Comparison of ENCODE assay signal across 11 mouse cellular contexts in genomic region chr1:182573856-182574665, GRCm38 (mm10). TPM values are rescaled to one million over a fixed set of nuclear protein-coding genes. Genes with fewer than 3 reads are reported as not detected.
DNase-seq lines count a peak whose midpoint lies in the region; ATAC-seq lines count a peak whose summit lies in the region.
"Had no signal": no experiment of that assay in that cellular context is flagged by ENCODE, and none has a peak within 500 bp of the region (broad histone marks: within the 10 kb centered on the region; RNA-seq: fewer than 3 reads in every experiment).

No protein-coding gene starts in this region.

- DNase-seq in ZHBTc4 (ENCODE audit: low read depth, low spot score), result peak; percentile 24
- peak; percentile 18 for DNase-seq in brain, embryonic 18.5 days (ENCODE audit: low read depth, low spot score)
- peak; percentile 56 for DNase-seq in forelimb bud, embryonic 11.5 days (ENCODE audit: low read depth, low spot score)
- DNase-seq in midbrain, embryonic 11.5 days (ENCODE audit: low spot score, missing footprints), result peak; percentile 93
- no peak for DNase-seq in kidney, postnatal 4 days
- DNase-seq in frontal cortex, postnatal 14 days (ENCODE audit: low spot score in 2 of 2), result no peak
- no peak for DNase-seq in spleen, postnatal 4 days (ENCODE audit: low spot score in 2 of 2)
- no peak for DNase-seq in adrenal gland, adult 18-20 months (ENCODE audit: low spot score in 2 of 2)
- DNase-seq: cerebellum, adult 11-12 months had no signal

- H3K36me3 ChIP-seq in midbrain, embryonic 11.5 days (ENCODE audit: control insufficient read depth, insufficient read depth, low read length), result no peaks in the 10 kb centered on the region

- no peak overlapping the region for H3K4me2 ChIP-seq in midbrain, embryonic 11.5 days

- no peak overlapping the region for H3K9ac ChIP-seq in midbrain, embryonic 11.5 days (ENCODE audit: low read length)

- H3K9me3 ChIP-seq in midbrain, embryonic 11.5 days (ENCODE audit: control insufficient read depth, low read length), result no peaks in the 10 kb centered on the region

- ATAC-seq in midbrain, embryonic 11.5 days (ENCODE audit: low FRiP score), result peak; percentile 71

- peaks cover 14% of the 10 kb centered on the region for H3K4me1 ChIP-seq in midbrain, embryonic 11.5 days (ENCODE audit: control insufficient read depth, insufficient read depth, low read length)

- no peak overlapping the region for H3K4me3 ChIP-seq in midbrain, embryonic 11.5 days (ENCODE audit: low read depth, low read length)
- H3K4me3 ChIP-seq: left cerebral cortex, adult 2 months had no signal

- H3K27me3 ChIP-seq in midbrain, embryonic 11.5 days (ENCODE audit: control insufficient read depth, insufficient read depth, low read length), result peaks cover 3% of the 10 kb centered on the region

- H3K27ac ChIP-seq in midbrain, embryonic 11.5 days (ENCODE audit: low read depth, low read length), result peak overlapping the region; percentile 52
- H3K27ac ChIP-seq: left cerebral cortex, adult 2 months had no signal

- WGBS in midbrain, embryonic 11.5 days, result 5% methylated on average over 8 of the region's 8 CpGs

RNA-seq across cellular contexts. Expression of gene Capn8, which starts 9.3 kb away (rescaled TPM):
- polyA plus RNA-seq in midbrain, embryonic 11.5 days (2014; fragmentation: Nextera tagmentation; extraction: Ambion mirVana), result 0.12 TPM in 1 of 2 replicates, not detected in the other
- total RNA-seq in adrenal gland, adult 18-20 months (2021), result under 1 TPM; 0.19 to 0.33 TPM
- total RNA-seq: left cerebral cortex, adult 2 months had no signal
- polyA plus RNA-seq: spleen, adult 2 months had no signal

RNA-seq across cellular contexts. Expression of gene Capn2, which starts 56.7 kb away (rescaled TPM):
- 76.3 and 77.0 TPM in 2 replicates for polyA plus RNA-seq in midbrain, embryonic 11.5 days (2014; fragmentation: Nextera tagmentation; extraction: Ambion mirVana)
- total RNA-seq in adrenal gland, adult 18-20 months (2021), result 100 to 1,000 TPM in 1 of 2 experiments, 10 to 100 TPM in 1; 63.1 to 122 TPM

Comparison
In these comparisons a context has a peak if more than half of its experiments do, and no peak if none do; other contexts are left out.
1. DNase-seq: peak in ZHBTc4 (single experiment), brain, embryonic 18.5 days (single experiment), forelimb bud, embryonic 11.5 days (single experiment) and midbrain, embryonic 11.5 days (single experiment); none in kidney, postnatal 4 days (0 of 2), frontal cortex, postnatal 14 days (0 of 2), spleen, postnatal 4 days (0 of 2) and adrenal gland, adult 18-20 months (0 of 2).